Comparison of ENCODE assay signal across 11 mouse cellular contexts in the genomic region with DNA sequence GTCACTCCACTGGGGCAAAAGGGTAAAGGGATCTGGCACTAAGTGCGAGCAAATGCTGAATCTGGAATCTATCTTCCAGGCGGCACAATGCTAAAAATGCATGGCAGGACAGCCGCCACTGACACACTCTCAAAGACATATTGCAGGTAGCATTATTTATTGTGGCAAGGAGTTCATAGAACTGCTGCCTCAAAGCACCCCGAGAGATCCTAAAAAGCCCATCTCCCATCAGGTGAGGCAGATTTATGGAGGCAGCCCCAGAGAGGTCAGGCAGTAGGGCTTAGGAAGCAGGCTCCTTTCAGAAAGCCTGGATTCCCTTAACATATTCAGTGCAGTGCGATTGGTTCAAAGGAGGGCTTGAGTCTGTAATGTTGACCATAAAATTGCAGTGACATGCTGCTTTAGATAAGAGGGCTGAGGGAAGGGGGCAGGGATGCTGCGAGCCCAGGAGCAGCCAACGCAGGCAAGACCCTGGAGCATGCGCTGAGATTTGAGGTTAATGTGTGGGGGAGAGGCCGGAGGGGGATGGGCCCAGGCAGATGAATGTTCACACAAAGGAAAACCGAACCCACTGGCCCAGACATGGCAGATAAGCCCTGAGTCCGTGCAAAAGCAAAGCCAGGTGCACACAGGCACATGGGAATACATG.
DNase-seq lines count a peak whose midpoint lies in the region; ATAC-seq and TF ChIP-seq lines count a peak whose summit lies in the region.
"Had no signal": no experiment of that assay in that cellular context is flagged by ENCODE, and none has a peak within 500 bp of the region (broad histone marks: within the 10 kb centered on the region; RNA-seq: fewer than 3 reads in every experiment).

No protein-coding gene starts in this region.

- no peaks in the 10 kb centered on the region for H3K36me3 ChIP-seq in kidney, embryonic 16.5 days (ENCODE audit: insufficient read depth, low read length)
- H3K36me3 ChIP-seq in embryonic facial prominence, embryonic 12.5 days: no peaks in the 10 kb centered on the region
- H3K36me3 ChIP-seq in hindbrain, postnatal 0 days (ENCODE audit: insufficient read depth, low read length): no peaks in the 10 kb centered on the region
- no peaks in the 10 kb centered on the region for H3K36me3 ChIP-seq in neural tube, embryonic 13.5 days
- H3K36me3 ChIP-seq: liver, embryonic 13.5 days had no signal

- 23% methylated on average over 11 of the region's 11 CpGs for WGBS in kidney, embryonic 16.5 days
- WGBS in embryonic facial prominence, embryonic 12.5 days: 32% methylated on average over 11 of the region's 11 CpGs
- WGBS in hindbrain, postnatal 0 days: 36% methylated on average over 11 of the region's 11 CpGs
- 21% methylated on average over 11 of the region's 11 CpGs for WGBS in neural tube, embryonic 13.5 days

- no peaks in the 10 kb centered on the region for H3K27me3 ChIP-seq in kidney, embryonic 16.5 days (ENCODE audit: insufficient read depth, low read length)
- H3K27me3 ChIP-seq in embryonic facial prominence, embryonic 12.5 days: 0 out of 2 replicates have a peak, but pooled peaks cover 4% of the 10 kb centered on the region
- H3K27me3 ChIP-seq in hindbrain, postnatal 0 days (ENCODE audit: insufficient read depth, low read length): no peaks in the 10 kb centered on the region
- H3K27me3 ChIP-seq in neural tube, embryonic 13.5 days: no peaks in the 10 kb centered on the region
- H3K27me3 ChIP-seq: liver, embryonic 13.5 days had no signal

- H3K4me3 ChIP-seq in kidney, embryonic 16.5 days (ENCODE audit: low read length): no peak overlapping the region
- no peak overlapping the region for H3K4me3 ChIP-seq in embryonic facial prominence, embryonic 12.5 days
- no peak overlapping the region for H3K4me3 ChIP-seq in hindbrain, postnatal 0 days (ENCODE audit: low read length)
- no peak overlapping the region for H3K4me3 ChIP-seq in neural tube, embryonic 13.5 days
- H3K4me3 ChIP-seq: liver, embryonic 13.5 days had no signal

- no peak for DNase-seq in kidney, adult 8-10 months
- peak; percentile 43 for DNase-seq in hindbrain, postnatal 0 days (ENCODE audit: low spot score)
- no peak for DNase-seq in layer of hippocampus, adult 9-10 months (ENCODE audit: low spot score)
- no peak for DNase-seq in right cerebral cortex, postnatal 10 days (ENCODE audit: low spot score in 2 of 2)
- no peak for DNase-seq in urinary bladder, postnatal 36 days (ENCODE audit: low spot score in 2 of 2)
- DNase-seq: cerebellum, adult 11 months; liver, embryonic 13.5 days had no signal

- H3K4me2 ChIP-seq in kidney, embryonic 16.5 days (replicated peaks; ENCODE audit: low read depth, low read length): no peak overlapping the region
- no peak overlapping the region for H3K4me2 ChIP-seq in embryonic facial prominence, embryonic 12.5 days (replicated peaks)
- no peak overlapping the region for H3K4me2 ChIP-seq in hindbrain, postnatal 0 days (ENCODE audit: low read depth, low read length)
- no peak overlapping the region for H3K4me2 ChIP-seq in neural tube, embryonic 13.5 days
- H3K4me2 ChIP-seq: liver, embryonic 13.5 days had no signal

- H3K9me3 ChIP-seq in kidney, embryonic 16.5 days (ENCODE audit: low read length): no peaks in the 10 kb centered on the region
- H3K9me3 ChIP-seq in embryonic facial prominence, embryonic 12.5 days: no peaks in the 10 kb centered on the region
- H3K9me3 ChIP-seq in hindbrain, postnatal 0 days (ENCODE audit: low read length): no peaks in the 10 kb centered on the region
- no peaks in the 10 kb centered on the region for H3K9me3 ChIP-seq in neural tube, embryonic 13.5 days
- H3K9me3 ChIP-seq: liver, embryonic 13.5 days had no signal

- peak; percentile 39 for ATAC-seq in kidney, embryonic 16.5 days (ENCODE audit: low FRiP score, low TSS enrichment)
- ATAC-seq in embryonic facial prominence, embryonic 12.5 days (ENCODE audit: insufficient number of reproducible peaks, insufficient read depth, low FRiP score, low TSS enrichment): peak; percentile 82
- peak; percentile 47; the same call in 1 of the 2 replicates for ATAC-seq in hindbrain, postnatal 0 days
- ATAC-seq in neural tube, embryonic 13.5 days (ENCODE audit: low read depth): peak; percentile 96
- ATAC-seq: inflammation-experienced regulatory T-cells, adult 6 months had no signal

- H3K4me1 ChIP-seq in kidney, embryonic 16.5 days (ENCODE audit: insufficient read depth, low read length): peaks cover 5% of the 10 kb centered on the region
- H3K4me1 ChIP-seq in embryonic facial prominence, embryonic 12.5 days: peaks cover 15% of the 10 kb centered on the region
- no peaks in the 10 kb centered on the region for H3K4me1 ChIP-seq in hindbrain, postnatal 0 days (ENCODE audit: insufficient read depth, low read length)
- peaks cover 21% of the 10 kb centered on the region for H3K4me1 ChIP-seq in neural tube, embryonic 13.5 days (replicated peaks)
- H3K4me1 ChIP-seq: liver, embryonic 13.5 days had no signal

- TF ChIP-seq CTCF in hindbrain, postnatal 0 days (IDR thresholded peaks at IDR 0.05; ENCODE audit: low read depth): no peak

- H3K9ac ChIP-seq in kidney, embryonic 16.5 days (replicated peaks; ENCODE audit: low read length): no peak overlapping the region
- no peak overlapping the region for H3K9ac ChIP-seq in embryonic facial prominence, embryonic 12.5 days
- no peak overlapping the region for H3K9ac ChIP-seq in hindbrain, postnatal 0 days (replicated peaks; ENCODE audit: low read length)
- H3K9ac ChIP-seq in neural tube, embryonic 13.5 days: peak overlapping the region; percentile 35; the same call in 1 of the 2 replicates
- H3K9ac ChIP-seq: liver, embryonic 13.5 days had no signal

- no peak overlapping the region for H3K27ac ChIP-seq in kidney, embryonic 16.5 days (ENCODE audit: low read length)
- H3K27ac ChIP-seq in embryonic facial prominence, embryonic 12.5 days: peak overlapping the region; percentile 76
- H3K27ac ChIP-seq in hindbrain, postnatal 0 days: no peak overlapping the region; the same call in 1 of the 2 replicates
- peak overlapping the region; percentile 92 for H3K27ac ChIP-seq in neural tube, embryonic 13.5 days (replicated peaks)
- H3K27ac ChIP-seq: liver, embryonic 13.5 days had no signal

Comparison
In these comparisons a context has a peak if more than half of its experiments do, and no peak if none do; other contexts are left out.
1. ATAC-seq: peak in every context shown above with its lines; median percentile 96 in neural tube, embryonic 13.5 days; 82 in embryonic facial prominence, embryonic 12.5 days; 47 in hindbrain, postnatal 0 days; 39 in kidney, embryonic 16.5 days.
2. H3K27ac ChIP-seq: peak in embryonic facial prominence, embryonic 12.5 days (single experiment) and neural tube, embryonic 13.5 days (single experiment); none in kidney, embryonic 16.5 days (single experiment) and hindbrain, postnatal 0 days (single experiment).